Mouse (Mus musculus) urinary bladder, postnatal 0 days (tissue): ENCODE measurements around the gene Slc39a5. TPM values are rescaled to one million over a fixed set of nuclear protein-coding genes. Genes with fewer than 3 reads are reported as not detected.

ENCODE experiments used
- microRNA-seq: library from miRNA; unstranded; fragments of <30 nt; microRNA quantifications from one replicate; pipeline ENCODE4, GENCODE M21; 2016
- polyA plus RNA-seq: library from polyadenylated mRNA; unstranded; fragments of >200 nt; fragmentation: Nextera tagmentation; extraction: Ambion mirVana; gene quantifications from 2 replicates; pipeline ENCODE4 v1.2.1, GENCODE M21; 2015

Slc39a5 gene
- polyA plus RNA-seq, result 0.06 TPM in 1 of 2 replicates, not detected in the other

GRCm38 (mm10) chr10:128401056-128401455 is at the start of gene Slc39a5:
Gene Slc39a5, minus strand, starts transcription at chr10:128401229.

DNA sequence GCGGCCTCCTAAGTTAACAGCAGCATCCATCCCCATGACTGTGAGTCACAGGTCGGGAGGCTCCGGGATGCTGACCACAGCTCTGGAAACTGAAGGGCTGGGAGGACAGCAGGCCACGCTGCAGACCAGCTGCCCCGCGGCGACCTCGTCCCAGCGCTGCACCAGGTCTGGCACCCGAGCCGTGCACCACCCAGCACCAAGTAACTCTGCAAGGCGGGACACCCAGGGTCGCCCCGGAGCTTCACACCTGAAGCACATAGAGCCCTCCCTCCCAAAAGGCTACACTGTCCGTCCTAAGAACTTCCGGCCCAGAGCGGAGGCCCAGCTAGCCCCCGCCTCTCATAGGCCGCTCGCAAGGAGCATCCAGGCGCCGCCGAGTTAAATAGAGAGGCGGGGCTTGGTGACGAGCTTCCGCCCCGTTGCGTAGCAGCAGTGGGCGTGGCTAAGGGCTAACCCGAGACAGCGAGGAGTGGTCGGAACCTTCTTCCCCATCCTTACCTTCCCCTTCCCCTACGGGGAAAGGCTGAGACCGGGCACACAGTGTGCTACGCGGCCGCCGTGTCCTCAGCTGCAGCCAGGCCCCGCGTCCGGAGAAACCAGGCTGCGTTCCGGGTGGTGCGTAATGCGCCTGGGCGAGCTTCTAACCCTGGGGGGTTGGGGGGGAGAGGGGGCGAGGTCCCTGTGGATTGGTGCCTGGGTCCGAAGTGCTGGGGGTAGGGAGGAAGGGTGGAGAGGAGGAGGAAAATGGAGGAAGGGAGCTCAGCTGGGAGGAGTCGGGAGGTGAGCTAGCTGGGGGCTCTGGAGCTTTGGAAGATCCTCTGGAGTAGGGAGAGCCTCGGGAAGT is 10.4 kb upstream of the Slc39a5 start, which contains the start of the genes Nabp2 and Rnf41:
Nabp2 (minus strand) TSS at position 282 of the 844 bp plus-strand sequence.
Rnf41 (plus strand) TSS at position 447 of the 844 bp plus-strand sequence.

GRCm38 (mm10) chr10:128376455-128377211 is 24.4 kb downstream of the Slc39a5 start, which contains the start of gene Ankrd52:
Gene Ankrd52, plus strand, starts transcription at chr10:128377115.

GRCm38 (mm10) chr10:128368402-128369217 is 32.4 kb downstream of the Slc39a5 start, which contains the start of gene Coq10a:
Gene Coq10a, minus strand, starts transcription at chr10:128368997.

Small RNAs within 50 kb of the gene (microRNA-seq; reads per million reads assigned to microRNA genes)
- gene Gm25361 (not detected), gene Gm26308 (not detected), gene Mir6914 (not detected), gene Mir6915 (not detected)

Other genes starting within 250 kb of the Slc39a5 start
- gene Rbms2, start 220.9 kb downstream of the Slc39a5 start, polyA plus RNA-seq, result 28.2 and 31.3 TPM in 2 replicates
- 0.37 and 0.49 TPM in 2 replicates for gene Gls2, start 206.8 kb downstream of the Slc39a5 start, polyA plus RNA-seq
- gene Spryd4, start 189.4 kb downstream of the Slc39a5 start, polyA plus RNA-seq, result 20.3 and 21.2 TPM in 2 replicates
- gene Mip, start 175.4 kb downstream of the Slc39a5 start, polyA plus RNA-seq, result not detected in 2 replicates
- 10.5 and 13.6 TPM in 2 replicates for gene Timeless, start 169.2 kb downstream of the Slc39a5 start, polyA plus RNA-seq
- 0.12 TPM in 1 of 2 replicates, not detected in the other for gene Apon, start 147.1 kb downstream of the Slc39a5 start, polyA plus RNA-seq
- 0.46 and 1.4 TPM in 2 replicates for gene Apof, start 132.6 kb downstream of the Slc39a5 start, polyA plus RNA-seq
- 10.9 and 12.7 TPM in 2 replicates for gene Stat2, start 130.7 kb downstream of the Slc39a5 start, polyA plus RNA-seq
- gene Il23a, start 102.5 kb downstream of the Slc39a5 start, polyA plus RNA-seq, result not detected in 2 replicates
- 11.6 and 12.1 TPM in 2 replicates for gene Pan2, start 97.9 kb downstream of the Slc39a5 start, polyA plus RNA-seq
- gene Cnpy2, start 78.8 kb downstream of the Slc39a5 start, polyA plus RNA-seq, result 170 and 182 TPM in 2 replicates
- gene Cs, start 63.5 kb downstream of the Slc39a5 start, polyA plus RNA-seq, result 150 and 164 TPM in 2 replicates
- gene Coq10a, start 32.2 kb downstream of the Slc39a5 start, polyA plus RNA-seq, result 16.9 TPM in 2 replicates
- 6.7 and 7.2 TPM in 2 replicates for gene Ankrd52, start 24.1 kb downstream of the Slc39a5 start, polyA plus RNA-seq
- 51.6 and 55.2 TPM in 2 replicates for gene Nabp2, start 10.3 kb upstream of the Slc39a5 start, polyA plus RNA-seq
- gene Rnf41, start 10.4 kb upstream of the Slc39a5 start, polyA plus RNA-seq, result 26.1 and 26.5 TPM in 2 replicates
- 25.9 and 32.1 TPM in 2 replicates for gene Smarcc2, start 58.0 kb upstream of the Slc39a5 start, polyA plus RNA-seq
- gene Myl6, start 92.9 kb upstream of the Slc39a5 start, polyA plus RNA-seq, result 9,114 and 9,500 TPM in 2 replicates
- 3.1 and 3.2 TPM in 2 replicates for gene Myl6b, start 97.5 kb upstream of the Slc39a5 start, polyA plus RNA-seq
- 35.3 and 39.3 TPM in 2 replicates for gene Esyt1, start 124.6 kb upstream of the Slc39a5 start, polyA plus RNA-seq
- 6.9 and 8.0 TPM in 2 replicates for gene Zc3h10, start 146.5 kb upstream of the Slc39a5 start, polyA plus RNA-seq
- gene Rpl41, start 148.1 kb upstream of the Slc39a5 start, polyA plus RNA-seq, result 3,278 and 3,571 TPM in 2 replicates
- gene Pa2g4, start 164.8 kb upstream of the Slc39a5 start, polyA plus RNA-seq, result 97.3 and 100 TPM in 2 replicates
- gene Erbb3, start 188.4 kb upstream of the Slc39a5 start, polyA plus RNA-seq, result 6.5 and 7.6 TPM in 2 replicates
- 632 and 654 TPM in 2 replicates for gene Rps26, start 225.5 kb upstream of the Slc39a5 start, polyA plus RNA-seq
- 1.4 and 2.5 TPM in 2 replicates for gene Ikzf4, start 244.8 kb upstream of the Slc39a5 start, polyA plus RNA-seq